Mouse (Mus musculus): ENCODE measurements around the gene Erich2. TPM values are rescaled to one million over a fixed set of nuclear protein-coding genes. Genes with fewer than 3 reads are reported as not detected.

Erich2 gene
- total RNA-seq, 2 experiments from 2014 or later: 0.21 to 0.50 TPM

Other genes with a start within 250 kb of the Erich2 start
- under 1 TPM; 0.71 to 0.78 TPM for gene Sp5, start 33.9 kb upstream of the Erich2 start, total RNA-seq (2021)
- 100 to 1,000 TPM; 313 to 395 TPM for gene Gad1, start 44.3 kb downstream of the Erich2 start, total RNA-seq (2021)
- 100 to 1,000 TPM in 1 of 2 experiments, 10 to 100 TPM in 1; 93.5 to 102 TPM for gene Gorasp2, start 152.8 kb downstream of the Erich2 start, total RNA-seq (2021)
- gene Gm26558, start 153.3 kb downstream of the Erich2 start, total RNA-seq (2021): not detected